Mouse (Mus musculus) heart, embryonic 13.5 days (tissue): ENCODE measurements around the gene Mgat4b. TPM values are rescaled to one million over a fixed set of nuclear protein-coding genes. Genes with fewer than 3 reads are reported as not detected.
A peak's percentile ranks its signal among the peaks of the same experiment; 100 is the strongest.

Source experiments
- ATAC-seq: fragments of 200-750 bp; cut with Nextera tagmentation; 2 replicates; pipeline ENCODE4 v1.8.0; 2017; ENCODE audit warnings: moderate TSS enrichment; ENCODE audit not compliant: insufficient number of reproducible peaks, low FRiP score, low TSS enrichment; ENCODE audit errors: extremely low read depth
- H3K27ac ChIP-seq: fragments of 300-500 bp; sonication (generic); replicated peaks from 2 replicates; pipeline ENCODE4 v1.5.1; 2015; ENCODE audit warnings: moderate library complexity, mild to moderate bottlenecking, inconsistent platforms
- H3K27me3 ChIP-seq: fragments of 300-500 bp; sonication (generic); replicated peaks from 2 replicates; pipeline ENCODE4 v1.6.1; 2015; ENCODE audit warnings: mild to moderate bottlenecking, inconsistent platforms
- H3K36me3 ChIP-seq: fragments of 300-500 bp; sonication (generic); 2 replicates; pipeline ENCODE4 v1.6.1; 2015; ENCODE audit warnings: mild to moderate bottlenecking, inconsistent platforms
- H3K4me1 ChIP-seq: fragments of 300-500 bp; sonication (generic); 2 replicates; pipeline ENCODE4 v1.6.1; 2015; ENCODE audit warnings: inconsistent platforms
- H3K4me2 ChIP-seq: fragments of 300-500 bp; sonication (generic); 2 replicates; pipeline ENCODE4 v1.6.1; 2015; ENCODE audit warnings: inconsistent platforms, mild to moderate bottlenecking, moderate library complexity
- H3K4me3 ChIP-seq: fragments of 300-500 bp; sonication (generic); 2 replicates; pipeline ENCODE4 v1.5.1; 2015; ENCODE audit warnings: moderate library complexity, mild to moderate bottlenecking, inconsistent platforms
- H3K9ac ChIP-seq: fragments of 300-500 bp; sonication (generic); 2 replicates; pipeline ENCODE4 v1.6.1; 2015; ENCODE audit warnings: inconsistent platforms, mild to moderate bottlenecking, moderate library complexity
- H3K9me3 ChIP-seq: fragments of 300-500 bp; sonication (generic); 2 replicates; pipeline ENCODE4 v1.6.1; 2016; ENCODE audit warnings: inconsistent platforms
- WGBS: fragments of 180-500 bp; shearing (Covaris S2); methylation state at CpG from one replicate; pipeline ENCODE4 v1.1.7; 2015; ENCODE audit warnings: mixed read lengths; 5-methylcytosine and 5-hydroxymethylcytosine counted together
- polyA plus RNA-seq: library from polyadenylated mRNA; unstranded; fragments of >200 nt; fragmentation: Nextera tagmentation; extraction: Ambion mirVana; gene quantifications from 2 replicates; pipeline ENCODE4 v1.2.1, GENCODE M21; 2015

Mgat4b gene
- polyA plus RNA-seq, 1 experiment from 2014 or later, result 22.2 TPM

GRCm38 (mm10) chr11:50253393-50253792 is 42.7 kb downstream of the Mgat4b start:
- H3K9me3 ChIP-seq, result no peaks in the 10 kb centered on the region
- H3K9ac ChIP-seq, result no peak overlapping the region
- no peak overlapping the region for H3K4me2 ChIP-seq
- no peak overlapping the region for H3K27ac ChIP-seq
- H3K4me3 ChIP-seq, result no peak overlapping the region
- 52% methylated on average over 1 of the region's 1 CpGs for WGBS
- H3K27me3 ChIP-seq, result no peaks in the 10 kb centered on the region
- ATAC-seq, result no peak
- H3K4me1 ChIP-seq, result peaks cover 20% of the 10 kb centered on the region
- peaks cover 29% of the 10 kb centered on the region for H3K36me3 ChIP-seq

- no peak overlapping the region for H3K4me3 ChIP-seq
- no peak overlapping the region for H3K4me2 ChIP-seq
- ATAC-seq, result no peak
- H3K27me3 ChIP-seq, result no peaks in the 10 kb centered on the region
- H3K27ac ChIP-seq, result no peak overlapping the region
- peaks cover 36% of the 10 kb centered on the region for H3K36me3 ChIP-seq
- no peaks in the 10 kb centered on the region for H3K9me3 ChIP-seq
- 77% methylated on average over 12 of the region's 12 CpGs for whole genome bisulfite sequencing
- H3K9ac ChIP-seq, result no peak overlapping the region
- peaks cover 20% of the 10 kb centered on the region for H3K4me1 ChIP-seq
Observed at GRCm38 (mm10) chr11:50254010-50254580, 43.4 kb downstream of the Mgat4b start.

- H3K4me3 ChIP-seq, result no peak overlapping the region
- ATAC-seq, result no peak
- H3K4me1 ChIP-seq, result peaks cover 20% of the 10 kb centered on the region
- 82% methylated on average over 7 of the region's 7 CpGs for WGBS
- peaks cover 62% of the 10 kb centered on the region for H3K36me3 ChIP-seq
- no peak overlapping the region for H3K4me2 ChIP-seq
- no peaks in the 10 kb centered on the region for H3K27me3 ChIP-seq
- H3K9me3 ChIP-seq, result no peaks in the 10 kb centered on the region
- no peak overlapping the region for H3K9ac ChIP-seq
- no peak overlapping the region for H3K27ac ChIP-seq
Observed at GRCm38 (mm10) chr11:50256615-50257014, 45.9 kb downstream of the Mgat4b start.

GRCm38 (mm10) chr11:50258310-50258709 is 47.6 kb downstream of the Mgat4b start:
- Histone ChIP-seq H3K36me3 (peaks cover 79% of the 10 kb centered on the region), H3K4me1 (peaks cover 5% of the 10 kb centered on the region), H3K9me3 (no peaks in the 10 kb centered on the region), H3K27me3 (no peaks in the 10 kb centered on the region), H3K4me2 (no peak overlapping the region), H3K4me3 (no peak overlapping the region), H3K9ac (no peak overlapping the region), H3K27ac (no peak overlapping the region)
- no peak for ATAC-seq
- WGBS, result 80% methylated on average over 7 of the region's 7 CpGs

GRCm38 (mm10) chr11:50262020-50262419 is 51.3 kb downstream of the Mgat4b start:
- WGBS, result 83% methylated on average over 4 of the region's 4 CpGs
- no peak overlapping the region for H3K27ac ChIP-seq
- no peaks in the 10 kb centered on the region for H3K9me3 ChIP-seq
- peaks cover 99% of the 10 kb centered on the region for H3K36me3 ChIP-seq
- no peak overlapping the region for H3K4me2 ChIP-seq
- no peak overlapping the region for H3K4me3 ChIP-seq
- no peak overlapping the region for H3K9ac ChIP-seq
- no peak for ATAC-seq
- H3K4me1 ChIP-seq, result no peaks in the 10 kb centered on the region
- no peaks in the 10 kb centered on the region for H3K27me3 ChIP-seq

GRCm38 (mm10) chr11:50263198-50263597 is 52.5 kb downstream of the Mgat4b start:
- H3K27me3 ChIP-seq, result no peaks in the 10 kb centered on the region
- H3K4me2 ChIP-seq, result no peak overlapping the region
- no peaks in the 10 kb centered on the region for H3K4me1 ChIP-seq
- peaks cover 88% of the 10 kb centered on the region for H3K36me3 ChIP-seq
- ATAC-seq, result no peak
- no peak overlapping the region for H3K4me3 ChIP-seq
- H3K27ac ChIP-seq, result no peak overlapping the region
- WGBS, result 84% methylated on average over 3 of the region's 3 CpGs
- H3K9ac ChIP-seq, result no peak overlapping the region
- no peaks in the 10 kb centered on the region for H3K9me3 ChIP-seq

GRCm38 (mm10) chr11:50265931-50266330 is 55.2 kb downstream of the Mgat4b start:
- Histone ChIP-seq H3K27ac (no peak overlapping the region), H3K4me3 (no peak overlapping the region), H3K36me3 (peaks cover 61% of the 10 kb centered on the region), H3K9ac (no peak overlapping the region), H3K27me3 (no peaks in the 10 kb centered on the region), H3K4me1 (peaks cover 3% of the 10 kb centered on the region), H3K9me3 (no peaks in the 10 kb centered on the region), H3K4me2 (no peak overlapping the region)
- no peak for ATAC-seq
- 79% methylated on average over 8 of the region's 8 CpGs for WGBS

- no peak overlapping the region for H3K4me3 ChIP-seq
- no peak for ATAC-seq
- 94% methylated on average over 3 of the region's 3 CpGs for WGBS
- no peak overlapping the region for H3K27ac ChIP-seq
- peaks cover 14% of the 10 kb centered on the region for H3K4me1 ChIP-seq
- H3K27me3 ChIP-seq, result no peaks in the 10 kb centered on the region
- H3K4me2 ChIP-seq, result no peak overlapping the region
- H3K9ac ChIP-seq, result no peak overlapping the region
- no peaks in the 10 kb centered on the region for H3K9me3 ChIP-seq
- peaks cover 50% of the 10 kb centered on the region for H3K36me3 ChIP-seq
Observed at GRCm38 (mm10) chr11:50266997-50267396, 56.3 kb downstream of the Mgat4b start.

GRCm38 (mm10) chr11:50269163-50269562 is 58.5 kb downstream of the Mgat4b start:
- Histone ChIP-seq H3K4me3 (no peak overlapping the region), H3K4me1 (peaks cover 31% of the 10 kb centered on the region), H3K27me3 (no peaks in the 10 kb centered on the region), H3K4me2 (no peak overlapping the region), H3K27ac (no peak overlapping the region), H3K36me3 (peaks cover 29% of the 10 kb centered on the region), H3K9ac (no peak overlapping the region), H3K9me3 (no peaks in the 10 kb centered on the region)
- WGBS, result 75% methylated on average over 2 of the region's 2 CpGs
- ATAC-seq, result no peak

- Histone ChIP-seq H3K4me2 (no peak overlapping the region), H3K27ac (no peak overlapping the region), H3K27me3 (no peaks in the 10 kb centered on the region), H3K9me3 (no peaks in the 10 kb centered on the region), H3K4me1 (peaks cover 38% of the 10 kb centered on the region), H3K4me3 (no peak overlapping the region), H3K9ac (no peak overlapping the region), H3K36me3 (peaks cover 22% of the 10 kb centered on the region)
- ATAC-seq, result no peak
- 68% methylated on average over 1 of the region's 1 CpGs for WGBS
Observed at GRCm38 (mm10) chr11:50269885-50270284, 59.2 kb downstream of the Mgat4b start.

GRCm38 (mm10) chr11:50272819-50273218 is 62.1 kb downstream of the Mgat4b start:
- 80% methylated on average over 2 of the region's 2 CpGs for WGBS

GRCm38 (mm10) chr11:50275077-50275476 is 64.4 kb downstream of the Mgat4b start:
- H3K9me3 ChIP-seq, result no peaks in the 10 kb centered on the region
- peaks cover 68% of the 10 kb centered on the region for H3K4me1 ChIP-seq
- 40% methylated on average over 2 of the region's 2 CpGs for WGBS
- H3K27ac ChIP-seq, result peak overlapping the region; percentile 80
- no peak for ATAC-seq
- no peak overlapping the region for H3K4me3 ChIP-seq
- H3K4me2 ChIP-seq, result peak overlapping the region; percentile 49
- H3K27me3 ChIP-seq, result no peaks in the 10 kb centered on the region
- H3K9ac ChIP-seq, result 0 out of 2 replicates have a peak overlapping the region, but pooled peaks have one; percentile 11
- peaks cover 13% of the 10 kb centered on the region for H3K36me3 ChIP-seq

More at GRCm38 (mm10) chr11:50272819-50273218, 62.1 kb downstream of the Mgat4b start:
- Histone ChIP-seq H3K4me2 (no peak overlapping the region), H3K36me3 (peaks cover 11% of the 10 kb centered on the region), H3K4me1 (peaks cover 60% of the 10 kb centered on the region), H3K27ac (no peak overlapping the region), H3K27me3 (no peaks in the 10 kb centered on the region), H3K4me3 (no peak overlapping the region), H3K9me3 (no peaks in the 10 kb centered on the region), H3K9ac (no peak overlapping the region)
- ATAC-seq, result no peak
